Mouse (Mus musculus): ENCODE data around the gene Irgm2.

Gene Irgm2

GRCm38 (mm10) chr11:58260156-58260555, 60.7 kb downstream of the Irgm2 start:
- DNase-seq (ENCODE audit: low spot score in 2 of 2) = no peak

- no peak for DNase-seq (ENCODE audit: low spot score in 2 of 2)
Observed at GRCm38 (mm10) chr11:58261826-58262225, 62.4 kb downstream of the Irgm2 start.

GRCm38 (mm10) chr11:58262336-58262735, 62.9 kb downstream of the Irgm2 start:
- no peak for DNase-seq (ENCODE audit: low spot score in 2 of 2)

- no peak for DNase-seq (ENCODE audit: low spot score in 2 of 2)
Observed at GRCm38 (mm10) chr11:58263516-58263915, 64.1 kb downstream of the Irgm2 start.

- DNase-seq (ENCODE audit: low spot score in 2 of 2) = no peak
Observed at GRCm38 (mm10) chr11:58264546-58264945, 65.1 kb downstream of the Irgm2 start.

GRCm38 (mm10) chr11:58268285-58268684, 68.9 kb downstream of the Irgm2 start:
- DNase-seq (ENCODE audit: low spot score in 2 of 2) = no peak
